Comparison of ENCODE assay signal across 8 mouse cellular contexts in genomic region chr19:57031582-57031981, GRCm38 (mm10). TPM values are rescaled to one million over a fixed set of nuclear protein-coding genes. Genes with fewer than 3 reads are reported as not detected.
DNase-seq lines count a peak whose midpoint lies in the region; ATAC-seq and TF ChIP-seq lines count a peak whose summit lies in the region.

No protein-coding gene starts in this region.

- H3K79me2 ChIP-seq in C2C12 (ENCODE audit: control insufficient read depth, insufficient read depth): no peaks in the 10 kb centered on the region

- H3K27me3 ChIP-seq in C2C12 (ENCODE audit: control insufficient read depth, insufficient read depth, insufficient read length): no peaks in the 10 kb centered on the region
- H3K27me3 ChIP-seq in small intestine, adult 2 months (ENCODE audit: control insufficient read depth, insufficient read depth, low read length): no peaks in the 10 kb centered on the region

- in situ Hi-C loops in ES-E14 (cut with MboI; ENCODE audit: low sequenced_read_pairs in 2 of 2, unreplicated experiment in 2 of 2): loop anchor here in 1 of 2 experiments (10.0 kb wide), 1 partner anchor 107 kb away; no protein-coding TSS in a partner anchor

- no peak overlapping the region for H3K4me3 ChIP-seq in C2C12 (ENCODE audit: insufficient read depth, poor library complexity, severe bottlenecking)
- no peak overlapping the region for H3K4me3 ChIP-seq in ES-E14 (ENCODE audit: insufficient read depth in 1 of 2, low read depth in 1 of 2, low read length in 2 of 2, poor library complexity in 1 of 2, severe bottlenecking in 1 of 2)
- no peak overlapping the region for H3K4me3 ChIP-seq in small intestine, adult 2 months (ENCODE audit: low read depth, low read length)

- ATAC-seq in monocyte, adult 5-6 weeks (replicated peaks; ENCODE audit: insufficient number of reproducible peaks, low FRiP score, low TSS enrichment, poor library complexity, severe bottlenecking): no peak

- TF ChIP-seq CTCF in C2C12 (IDR thresholded peaks at IDR 0.05; ENCODE audit: control insufficient read depth, insufficient read depth, insufficient read length): peak; percentile 76
- peak; percentile 49; the same call in 1 of the 2 replicates for TF ChIP-seq CTCF in small intestine, adult 2 months (IDR thresholded peaks at IDR 0.05; ENCODE audit: extremely low read depth, insufficient read length, insufficient replicate concordance, low read depth, low read length)

- TF ChIP-seq POLR2A in small intestine, adult 2 months (IDR thresholded peaks at IDR 0.05; ENCODE audit: low read depth, low read length): no peak

- WGBS in small intestine, adult 2 months: 71% methylated on average over 4 of the region's 4 CpGs

- peaks cover 5% of the 10 kb centered on the region for H3K36me3 ChIP-seq in C2C12 (ENCODE audit: control insufficient read depth, insufficient read depth)
- H3K36me3 ChIP-seq in ES-E14 (ENCODE audit: control insufficient read depth, insufficient read depth, low read length, poor library complexity, severe bottlenecking): no peaks in the 10 kb centered on the region
- peaks cover 9% of the 10 kb centered on the region; the same call in 1 of the 2 replicates for H3K36me3 ChIP-seq in small intestine, adult 2 months (ENCODE audit: control insufficient read depth, insufficient read depth, low read length)

- H3K9ac ChIP-seq in ES-E14 (ENCODE audit: insufficient read depth, low read depth, low read length, poor library complexity, severe bottlenecking): no peak overlapping the region

- H3K9me3 ChIP-seq in ES-E14 (ENCODE audit: control insufficient read depth, insufficient read depth, low read depth, low read length): no peaks in the 10 kb centered on the region

- H3K27ac ChIP-seq in ES-E14 (ENCODE audit: insufficient read depth, low read depth, low read length, poor library complexity, severe bottlenecking): no peak overlapping the region
- no peak overlapping the region for H3K27ac ChIP-seq in small intestine, adult 2 months (ENCODE audit: insufficient read depth, low read depth, low read length)

- peak; percentile 59 for DNase-seq in ES-E14 (ENCODE audit: low read depth, low spot score)
- DNase-seq in cerebellum, adult 9-11 months: peak; percentile 69
- DNase-seq in gastrocnemius, postnatal 25 days: peak; percentile 42
- DNase-seq in layer of hippocampus, adult 11-12 months (ENCODE audit: low spot score): peak; percentile 72
- peak; percentile 86 for DNase-seq in lung, postnatal 10 days

- H3K79me3 ChIP-seq in C2C12 (ENCODE audit: low read depth): no peaks in the 10 kb centered on the region

- no peak overlapping the region for H3ac ChIP-seq in C2C12 (ENCODE audit: control insufficient read depth, insufficient read length, low read depth)

- H3K4me1 ChIP-seq in ES-E14 (ENCODE audit: control insufficient read depth in 2 of 2, insufficient read depth in 2 of 2, low read length in 2 of 2, poor library complexity in 1 of 2): peaks cover 3 to 16% of the 10 kb centered on the region in 2 experiments; a peak in 1 of 4 replicates
- H3K4me1 ChIP-seq in small intestine, adult 2 months (ENCODE audit: control insufficient read depth, insufficient read depth, insufficient read length, low read length): no peaks in the 10 kb centered on the region

TF ChIP-seq in C2C12, 6 proteins besides CTCF, POLR2A, EP300 and RAD21:
- TF ChIP-seq USF1 (IDR thresholded peaks at IDR 0.05; ENCODE audit: low read depth) (no peak), CEBPB (IDR thresholded peaks at IDR 0.05; ENCODE audit: low read depth) (no peak), MYOG (IDR thresholded peaks at IDR 0.05; ENCODE audit: control insufficient read depth, extremely low read depth, insufficient read length) (no peak), MYOD1 (IDR thresholded peaks at IDR 0.05; ENCODE audit: control insufficient read depth, insufficient read length, low read depth) (no peak), FOSL1 (IDR thresholded peaks at IDR 0.05; ENCODE audit: insufficient read depth, low read length, poor library complexity, severe bottlenecking) (no peak), MAX (IDR thresholded peaks at IDR 0.05) (no peak)

TF ChIP-seq in ES-E14, 5 proteins besides CTCF, POLR2A, EP300 and RAD21:
- TF ChIP-seq ZNF384 (IDR thresholded peaks at IDR 0.05; ENCODE audit: low read depth, low read length) (no peak), ZC3H11A (IDR thresholded peaks at IDR 0.05; ENCODE audit: borderline replicate concordance, low read depth, low read length) (peak; percentile 48; the same call in 1 of the 2 replicates)

RNA-seq across cellular contexts. Expression of gene Afap1l2, which starts 23.6 kb away (rescaled TPM):
- 0.90 TPM for polyA plus RNA-seq in C2C12 (2012; fragmentation: generic; extraction: Trizol)
- total RNA-seq in ES-E14 (2012; rRNA removed): 2.8 and 3.7 TPM in 2 replicates
- 1 to 10 TPM; 2.3 to 3.8 TPM for total RNA-seq in gastrocnemius, postnatal 25 days (2021)
- polyA plus RNA-seq in small intestine, adult 2 months (2012; rRNA removed): 2.3 and 2.6 TPM in 2 replicates
- total RNA-seq in monocyte, adult 5-6 weeks (2017): not detected in 3 replicates
